Mouse (Mus musculus) limb, embryonic 12.5 days (tissue): ENCODE data around the gene Pnkd. TPM values are rescaled to one million over a fixed set of nuclear protein-coding genes. Genes with fewer than 3 reads are reported as not detected.

Experiments
- ATAC-seq: fragments of 200-750 bp; cut with Nextera tagmentation; 2 replicates; pipeline ENCODE4 v1.8.0; 2017; ENCODE audit warnings: low read depth, moderate TSS enrichment; ENCODE audit not compliant: insufficient number of reproducible peaks, insufficient read depth, low FRiP score, low TSS enrichment
- H3K27ac ChIP-seq: fragments of 300-500 bp; sonication (generic); 2 replicates; pipeline ENCODE4 v1.5.1; 2016; ENCODE audit warnings: mild to moderate bottlenecking, moderate library complexity
- H3K27me3 ChIP-seq: fragments of 300-500 bp; sonication (generic); 2 replicates; pipeline ENCODE4 v1.6.1; 2016; ENCODE audit warnings: mild to moderate bottlenecking, moderate library complexity
- H3K36me3 ChIP-seq: fragments of 300-500 bp; sonication (generic); 2 replicates; pipeline ENCODE4 v1.6.1; 2016; ENCODE audit warnings: mild to moderate bottlenecking, moderate library complexity
- H3K4me1 ChIP-seq: fragments of 300-500 bp; sonication (generic); replicated peaks from 2 replicates; pipeline ENCODE4 v1.6.1; 2016
- H3K4me2 ChIP-seq: fragments of 300-500 bp; sonication (generic); 2 replicates; pipeline ENCODE4 v1.6.1; 2016; ENCODE audit warnings: mild to moderate bottlenecking, moderate library complexity
- H3K4me3 ChIP-seq: fragments of 300-500 bp; sonication (generic); replicated peaks from 2 replicates; pipeline ENCODE4 v1.5.1; 2016; ENCODE audit warnings: mild to moderate bottlenecking
- H3K9ac ChIP-seq: fragments of 300-500 bp; sonication (generic); replicated peaks from 2 replicates; pipeline ENCODE4 v1.6.1; 2016; ENCODE audit warnings: mild to moderate bottlenecking, moderate library complexity
- H3K9me3 ChIP-seq: fragments of 300-500 bp; sonication (generic); 2 replicates; pipeline ENCODE4 v1.6.1; 2016; ENCODE audit warnings: mild to moderate bottlenecking, moderate library complexity
- WGBS: fragments of 180-500 bp; shearing (Covaris S2); methylation state at CpG from one replicate; pipeline ENCODE4 v1.1.7; 2016; 5-methylcytosine and 5-hydroxymethylcytosine counted together
- polyA plus RNA-seq: library from polyadenylated mRNA; unstranded; fragments of >200 nt; fragmentation: Nextera tagmentation; extraction: Ambion mirVana; gene quantifications from 2 replicates; pipeline ENCODE4 v1.2.1, GENCODE M21; 2016

Gene Pnkd
- polyA plus RNA-seq = 106 TPM in 2 replicates

DNA sequence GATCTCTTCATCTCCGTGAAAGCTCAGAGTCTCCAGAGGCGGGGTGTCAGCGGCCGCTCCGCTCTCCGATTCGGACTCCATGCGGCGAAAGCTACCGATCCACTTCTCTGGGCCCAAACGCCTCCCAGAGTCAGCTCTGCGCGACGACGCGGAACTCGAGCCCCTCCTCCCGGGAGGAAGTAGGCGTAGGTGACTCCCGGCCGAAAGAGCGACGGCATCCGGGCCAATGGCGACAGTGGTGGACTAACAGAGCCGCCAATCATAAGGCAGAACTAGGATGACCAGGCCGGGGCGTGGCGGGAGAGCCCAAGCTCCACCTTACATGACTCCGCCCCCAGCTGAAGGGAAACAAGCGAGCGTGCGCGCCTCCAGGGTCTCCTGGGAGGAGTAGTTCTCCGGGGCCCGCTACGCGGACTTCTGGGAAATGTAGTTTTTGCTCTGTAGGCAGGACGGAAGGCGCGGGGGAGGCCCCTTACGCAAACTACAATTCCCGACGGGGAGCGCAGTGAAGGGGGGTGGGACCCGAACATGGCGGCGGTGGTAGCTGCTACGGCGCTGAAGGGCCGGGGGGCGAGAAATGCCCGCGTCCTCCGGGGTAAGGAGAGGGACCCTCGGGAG is at the start of gene Pnkd, which contains the start of gene Aamp:
TSS of gene Pnkd (plus strand) at position 388 of the 618 bp plus-strand sequence.
TSS of gene Aamp (minus strand) at position 196 of the 618 bp plus-strand sequence.
- Histone ChIP-seq H3K27me3 (no peaks in the 10 kb centered on the region), H3K9me3 (no peaks in the 10 kb centered on the region), H3K4me3 (peak within 1 kb of the TSS; percentile 78), H3K4me1 (peaks cover 23% of the 10 kb centered on the region), H3K4me2 (peak within 1 kb of the TSS; percentile 77), H3K27ac (peak within 1 kb of the TSS; percentile 69), H3K9ac (peak within 1 kb of the TSS; percentile 84), H3K36me3 (peaks cover 55% of the 10 kb centered on the region)
- peak; percentile 97 for ATAC-seq
- under 1% methylated on average over 56 of the region's 56 CpGs for WGBS

DNA sequence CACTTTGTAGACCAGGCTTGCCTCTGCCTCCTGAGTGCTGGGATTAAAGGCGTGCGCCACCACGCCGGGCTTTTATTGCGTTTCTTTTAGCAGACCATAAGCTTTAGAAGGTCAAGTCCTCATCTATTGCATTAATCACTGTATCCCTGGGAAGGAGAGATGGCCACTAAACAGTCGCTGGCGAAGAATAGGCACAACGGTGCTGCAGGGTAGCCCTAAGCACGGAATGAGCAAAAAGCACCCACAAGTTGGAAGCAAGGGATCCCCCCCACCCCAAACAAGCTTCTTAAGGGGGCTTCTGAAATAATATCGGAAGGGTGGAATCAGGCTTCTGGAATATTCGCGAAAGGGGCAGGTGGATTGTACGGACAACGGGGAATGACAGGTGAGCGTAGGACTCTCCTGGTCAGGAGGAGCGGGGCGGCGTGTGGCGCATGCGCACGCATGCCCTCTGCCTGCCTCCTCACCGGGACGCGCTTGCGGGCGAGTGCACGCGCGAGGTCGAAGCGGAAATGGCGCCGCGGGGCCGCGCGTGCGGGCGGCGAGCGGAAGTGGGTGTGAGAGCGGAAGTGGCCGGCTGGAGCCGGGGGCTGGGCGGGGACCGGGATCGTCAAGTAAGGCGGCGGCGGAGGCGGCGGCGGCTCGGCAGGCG is 48.7 kb upstream of the Pnkd start, which contains the start of gene Arpc2:
TSS of gene Arpc2 (plus strand) at position 147 of the 652 bp plus-strand sequence.
- Histone ChIP-seq H3K4me3 (peak within 1 kb of the TSS; percentile 97), H3K9ac (peak within 1 kb of the TSS; percentile 92), H3K27ac (peak within 1 kb of the TSS; percentile 88), H3K27me3 (no peaks in the 10 kb centered on the region), H3K36me3 (no peaks in the 10 kb centered on the region), H3K9me3 (no peaks in the 10 kb centered on the region), H3K4me1 (peaks cover 33% of the 10 kb centered on the region), H3K4me2 (peak within 1 kb of the TSS; percentile 81)
- ATAC-seq = peak; percentile 89
- WGBS = 2% methylated on average over 25 of the region's 55 CpGs

DNA sequence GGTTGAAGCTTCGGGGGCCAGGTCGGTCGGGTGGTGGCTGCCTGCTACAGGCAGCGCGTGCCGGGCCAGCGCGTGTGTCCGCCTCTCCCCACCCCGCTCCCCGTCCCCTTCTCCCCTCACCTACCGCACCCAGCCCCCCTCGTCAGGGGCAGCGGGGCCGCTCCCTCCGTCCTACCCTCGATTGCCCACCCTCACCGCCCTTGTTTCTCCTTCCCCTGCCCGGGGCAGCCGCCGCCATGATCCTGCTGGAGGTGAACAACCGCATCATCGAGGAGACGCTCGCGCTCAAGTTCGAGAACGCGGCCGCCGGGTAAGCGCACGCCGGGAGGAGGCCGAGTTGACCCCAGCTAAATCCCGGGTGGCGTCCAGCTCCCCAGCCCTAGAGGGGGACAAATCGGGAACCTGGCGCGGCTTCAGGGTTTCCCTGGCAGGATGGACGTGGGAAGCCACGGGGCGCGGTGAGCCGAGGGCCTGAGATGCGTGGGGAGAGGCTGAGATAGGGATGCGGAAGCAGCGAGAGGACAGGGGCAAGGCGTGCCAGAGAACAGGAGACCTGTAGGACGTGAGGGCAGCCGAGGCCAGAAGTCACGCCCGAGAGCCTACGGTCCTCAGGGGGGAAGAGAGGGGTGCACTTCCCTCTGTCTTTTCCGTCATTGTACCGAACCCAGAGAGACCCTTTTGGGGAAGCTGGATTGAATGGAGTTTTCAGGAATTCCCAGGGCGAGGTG is 48.0 kb upstream of the Pnkd start:
- H3K4me3 ChIP-seq = peak overlapping the region; percentile 97
- H3K4me2 ChIP-seq = peak overlapping the region; percentile 81
- no peaks in the 10 kb centered on the region for H3K9me3 ChIP-seq
- H3K36me3 ChIP-seq = no peaks in the 10 kb centered on the region
- peak overlapping the region; percentile 88 for H3K27ac ChIP-seq
- H3K4me1 ChIP-seq = peaks cover 33% of the 10 kb centered on the region
- under 1% methylated on average over 45 of the region's 57 CpGs for WGBS
- ATAC-seq = peak; percentile 75; the same call in 1 of the 2 replicates
- peak overlapping the region; percentile 92 for H3K9ac ChIP-seq
- H3K27me3 ChIP-seq = no peaks in the 10 kb centered on the region

DNA sequence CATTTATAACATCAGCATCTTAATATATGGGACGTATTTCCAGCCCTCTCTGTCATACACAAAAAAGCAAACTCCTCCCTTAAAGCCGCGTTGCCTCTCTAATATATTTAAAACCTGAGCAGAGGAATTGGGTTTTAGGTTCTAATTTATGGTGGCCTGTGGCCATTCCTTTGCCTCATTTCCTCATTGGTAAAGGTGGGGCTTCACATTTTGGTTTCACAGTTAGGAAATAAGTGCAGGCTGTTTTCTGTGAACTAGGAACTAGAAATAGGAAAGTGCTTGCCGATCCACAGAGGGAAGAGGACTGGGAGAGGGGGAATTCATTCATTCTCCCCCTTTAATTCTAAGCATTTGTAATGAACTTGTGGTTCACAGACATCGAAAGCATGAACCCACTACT is 47.1 kb upstream of the Pnkd start:
- Histone ChIP-seq H3K4me3 (peak overlapping the region; percentile 97), H3K9ac (peak overlapping the region; percentile 92), H3K27me3 (no peaks in the 10 kb centered on the region), H3K27ac (no peak overlapping the region), H3K4me2 (peak overlapping the region; percentile 81), H3K4me1 (peaks cover 33% of the 10 kb centered on the region), H3K9me3 (no peaks in the 10 kb centered on the region), H3K36me3 (no peaks in the 10 kb centered on the region)
- WGBS = 39% methylated on average over 5 of the region's 5 CpGs
- no peak for ATAC-seq

DNA sequence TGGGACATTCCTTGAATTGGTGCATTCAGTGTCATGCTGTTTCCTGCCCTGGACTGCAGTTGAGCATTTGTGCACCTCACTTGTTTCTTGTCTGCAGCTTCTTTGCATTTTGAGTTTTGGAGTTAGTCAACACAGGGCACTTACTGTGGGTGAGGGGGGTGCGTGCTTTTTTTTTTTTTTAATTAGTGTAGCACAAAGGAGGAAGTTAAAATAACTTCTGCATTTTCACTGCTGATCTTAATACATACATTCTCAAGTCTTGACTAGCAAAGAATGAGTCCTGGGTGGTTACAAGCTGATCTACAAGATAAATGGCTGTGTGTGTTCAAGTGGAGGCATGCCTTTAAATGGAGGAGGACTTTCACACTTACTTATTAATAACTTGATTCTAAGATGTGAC is 46.6 kb upstream of the Pnkd start:
- ATAC-seq = no peak
- 50% methylated on average over 1 of the region's 1 CpGs for WGBS
- H3K9ac ChIP-seq = peak overlapping the region; percentile 92; the same call in 1 of the 2 replicates

DNA sequence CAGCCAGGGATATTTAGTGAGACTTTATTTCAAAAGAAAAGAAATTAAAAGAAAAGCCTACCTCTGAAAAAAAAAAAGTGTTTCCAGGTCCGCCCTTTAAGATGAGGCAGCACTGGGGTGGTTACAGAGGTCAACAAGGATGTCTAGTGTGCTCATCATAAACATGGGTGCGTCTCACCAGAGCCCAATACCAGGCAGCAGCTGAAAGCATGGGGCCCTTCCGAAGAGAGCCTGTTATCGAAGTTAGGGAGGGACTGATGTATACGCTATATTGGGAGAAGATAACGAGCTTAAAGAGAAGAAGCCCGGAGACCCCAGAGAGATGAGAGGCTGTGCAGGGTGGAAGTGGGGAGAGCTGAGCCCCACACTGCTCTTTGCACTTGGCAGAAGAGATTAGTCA is 45.6 kb upstream of the Pnkd start:
- no peak overlapping the region for H3K27ac ChIP-seq
- no peak for ATAC-seq

More for the DNA sequence above, 46.6 kb upstream of the Pnkd start:
- H3K9me3 ChIP-seq = no peaks in the 10 kb centered on the region
- H3K4me1 ChIP-seq = peaks cover 33% of the 10 kb centered on the region
- peak overlapping the region; percentile 97 for H3K4me3 ChIP-seq
- H3K4me2 ChIP-seq = peak overlapping the region; percentile 81
- no peaks in the 10 kb centered on the region for H3K36me3 ChIP-seq
- no peaks in the 10 kb centered on the region for H3K27me3 ChIP-seq
- H3K27ac ChIP-seq = no peak overlapping the region

DNA sequence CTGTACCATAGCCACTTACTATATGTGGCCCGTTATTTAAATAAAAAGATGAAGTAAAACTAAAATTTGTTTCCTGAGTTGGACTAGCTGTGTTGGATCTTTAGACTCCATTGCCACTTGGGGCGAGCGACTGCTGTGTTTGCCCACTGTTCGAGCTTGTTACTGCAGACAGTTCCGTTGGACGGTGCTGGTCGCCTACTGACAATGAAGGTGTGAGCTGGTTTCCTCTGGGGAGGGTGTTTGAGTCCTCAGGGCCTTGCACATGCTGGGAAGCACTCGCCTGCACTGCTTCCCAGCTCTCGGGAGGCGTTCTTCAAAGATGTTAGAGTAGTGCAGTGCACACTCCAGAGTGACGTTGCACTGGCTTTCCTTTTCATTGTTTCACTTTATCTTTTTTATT is 45.1 kb upstream of the Pnkd start:
- H3K36me3 ChIP-seq = no peaks in the 10 kb centered on the region
- H3K27ac ChIP-seq = no peak overlapping the region
- no peaks in the 10 kb centered on the region for H3K9me3 ChIP-seq
- H3K4me3 ChIP-seq = no peak overlapping the region
- peaks cover 33% of the 10 kb centered on the region for H3K4me1 ChIP-seq
- peak overlapping the region; percentile 81; the same call in 1 of the 2 replicates for H3K4me2 ChIP-seq
- 67% methylated on average over 11 of the region's 11 CpGs for WGBS
- ATAC-seq = no peak
- no peaks in the 10 kb centered on the region for H3K27me3 ChIP-seq
- peak overlapping the region; percentile 37; the same call in 1 of the 2 replicates for H3K9ac ChIP-seq

More for the DNA sequence above, 45.6 kb upstream of the Pnkd start:
- Histone ChIP-seq H3K9me3 (no peaks in the 10 kb centered on the region), H3K9ac (peak overlapping the region; percentile 37; the same call in 1 of the 2 replicates), H3K36me3 (no peaks in the 10 kb centered on the region), H3K4me3 (no peak overlapping the region), H3K4me2 (peak overlapping the region; percentile 81; the same call in 1 of the 2 replicates), H3K4me1 (peaks cover 33% of the 10 kb centered on the region), H3K27me3 (no peaks in the 10 kb centered on the region)
- WGBS = 72% methylated on average over 7 of the region's 7 CpGs

DNA sequence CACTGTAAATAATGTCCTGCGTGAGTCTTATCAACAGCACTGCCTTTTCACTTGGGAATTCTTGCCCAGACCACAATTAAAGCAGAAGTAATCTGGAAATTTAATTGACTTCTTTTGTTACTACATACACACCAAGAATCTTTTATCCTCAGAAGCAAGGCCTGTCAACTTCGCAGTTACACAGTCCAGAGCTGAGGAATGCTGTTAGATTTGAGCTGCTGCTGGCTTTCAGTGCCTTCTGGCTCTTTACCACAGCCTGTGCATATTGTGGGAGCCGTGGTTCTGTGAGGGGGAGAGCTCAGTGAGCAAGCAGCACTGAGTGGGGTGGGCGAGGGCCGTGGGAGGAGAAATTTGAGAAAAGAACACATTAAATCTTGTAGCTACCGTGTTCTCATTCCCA is 44.4 kb upstream of the Pnkd start:
- Histone ChIP-seq H3K4me1 (peaks cover 38% of the 10 kb centered on the region), H3K27ac (no peak overlapping the region), H3K9me3 (no peaks in the 10 kb centered on the region), H3K9ac (no peak overlapping the region), H3K36me3 (no peaks in the 10 kb centered on the region), H3K4me3 (no peak overlapping the region), H3K27me3 (no peaks in the 10 kb centered on the region), H3K4me2 (no peak overlapping the region)
- no peak for ATAC-seq
- WGBS = 65% methylated on average over 6 of the region's 6 CpGs

DNA sequence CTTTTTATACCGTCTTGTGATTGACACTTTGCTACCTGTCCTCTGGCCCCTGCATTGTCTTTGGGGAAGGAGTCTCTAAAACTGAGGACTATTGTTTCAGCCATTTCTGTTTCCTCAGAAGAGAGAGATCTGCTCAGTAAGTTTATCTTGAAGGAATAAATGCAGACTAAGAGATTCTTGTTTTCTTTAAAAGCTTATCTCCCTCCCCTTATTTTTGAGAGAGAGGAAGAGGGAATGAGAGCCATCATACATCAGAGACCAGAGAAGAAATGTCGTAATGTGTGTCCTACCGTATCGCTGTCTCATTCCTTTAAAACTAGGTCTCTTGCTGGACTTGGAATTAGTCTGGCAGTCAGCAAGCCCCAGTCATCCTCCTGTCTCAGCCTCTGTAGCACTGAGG is 43.9 kb upstream of the Pnkd start:
- Histone ChIP-seq H3K4me2 (no peak overlapping the region), H3K27ac (no peak overlapping the region), H3K9me3 (no peaks in the 10 kb centered on the region), H3K27me3 (no peaks in the 10 kb centered on the region), H3K36me3 (0 out of 2 replicates have a peak, but pooled peaks cover under 1% of the 10 kb centered on the region), H3K4me1 (peaks cover 40% of the 10 kb centered on the region), H3K4me3 (no peak overlapping the region), H3K9ac (no peak overlapping the region)
- no peak for ATAC-seq
- 93% methylated on average over 4 of the region's 4 CpGs for WGBS

DNA sequence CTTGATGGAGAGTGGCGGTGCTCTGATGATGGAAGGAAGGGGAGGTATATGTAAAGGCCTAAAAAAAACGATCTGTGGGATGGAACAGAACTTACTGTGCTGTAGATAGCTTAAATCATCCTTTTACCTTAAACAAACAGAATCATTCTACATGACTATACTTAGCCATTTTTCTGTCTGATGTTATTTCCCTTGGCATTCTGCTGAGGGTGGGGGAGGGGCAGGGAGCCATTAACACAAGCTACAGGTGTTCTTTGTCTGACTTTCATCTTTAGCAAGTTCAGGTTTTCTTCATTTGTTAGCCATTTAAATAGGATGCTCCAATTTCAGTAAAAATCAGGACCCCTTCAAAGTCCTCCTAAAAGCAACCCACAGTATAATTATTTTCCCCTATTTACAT is 39.2 kb upstream of the Pnkd start:
- Histone ChIP-seq H3K36me3 (peaks cover 46% of the 10 kb centered on the region), H3K4me1 (peaks cover 15% of the 10 kb centered on the region), H3K4me3 (no peak overlapping the region), H3K4me2 (no peak overlapping the region), H3K27me3 (no peaks in the 10 kb centered on the region), H3K9me3 (no peaks in the 10 kb centered on the region), H3K27ac (no peak overlapping the region), H3K9ac (no peak overlapping the region)
- 88% methylated on average over 2 of the region's 2 CpGs for WGBS
- no peak for ATAC-seq

DNA sequence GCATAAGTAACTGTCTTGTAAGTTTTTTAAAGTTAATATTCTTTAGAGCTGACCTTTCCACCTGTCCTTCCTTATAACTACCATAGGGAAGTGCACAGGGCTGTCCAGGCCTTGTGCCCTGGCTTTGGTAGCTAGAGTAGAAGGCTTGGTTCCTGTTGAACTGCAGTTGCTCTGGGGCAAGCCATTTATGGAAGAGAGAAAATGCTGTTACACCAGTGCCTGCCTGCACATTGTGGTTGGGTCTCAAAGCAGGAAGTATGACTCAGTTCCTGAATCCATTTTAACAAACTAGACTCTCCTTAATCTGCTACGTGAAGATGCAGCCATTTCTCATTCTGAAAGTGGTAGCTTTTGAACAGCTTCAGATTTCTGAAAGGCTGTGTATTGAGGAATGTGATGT is 35.9 kb upstream of the Pnkd start:
- peaks cover 78% of the 10 kb centered on the region for H3K36me3 ChIP-seq
- no peak overlapping the region for H3K4me2 ChIP-seq
- peak overlapping the region; percentile 47; the same call in 1 of the 2 replicates for H3K27ac ChIP-seq
- H3K9me3 ChIP-seq = no peaks in the 10 kb centered on the region
- no peak overlapping the region for H3K4me3 ChIP-seq
- H3K4me1 ChIP-seq = peaks cover 15% of the 10 kb centered on the region; the same call in 1 of the 2 replicates
- WGBS = 65% methylated on average over 1 of the region's 1 CpGs
- no peak overlapping the region for H3K9ac ChIP-seq
- ATAC-seq = no peak
- H3K27me3 ChIP-seq = no peaks in the 10 kb centered on the region
